Mouse (Mus musculus): ENCODE results near the gene Mapkapk3.
A peak's percentile ranks its signal among the peaks of the same experiment; 100 is the strongest.

Gene Mapkapk3

DNA sequence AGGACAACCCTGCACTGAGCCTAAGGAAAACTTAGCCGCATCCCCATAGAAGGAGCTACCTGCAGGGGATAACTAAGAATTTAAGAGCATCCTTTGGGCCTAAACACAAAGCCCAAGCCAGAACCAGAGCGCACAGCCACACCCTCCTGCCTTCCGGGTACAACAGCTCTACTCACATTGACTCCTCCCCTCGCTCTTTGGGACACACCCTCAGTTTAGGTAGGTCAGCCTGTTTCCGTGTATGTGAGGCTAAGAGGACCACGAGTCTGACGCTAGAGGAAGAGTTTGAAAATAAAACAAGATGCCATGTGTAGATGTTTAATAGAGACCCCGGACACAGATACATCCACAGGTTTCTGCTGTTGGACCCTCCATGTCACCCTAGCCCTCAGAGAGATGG lies 966 bp downstream of the Mapkapk3 start:
- no peak for DNase-seq (ENCODE audit: low read depth, low spot score)

DNA sequence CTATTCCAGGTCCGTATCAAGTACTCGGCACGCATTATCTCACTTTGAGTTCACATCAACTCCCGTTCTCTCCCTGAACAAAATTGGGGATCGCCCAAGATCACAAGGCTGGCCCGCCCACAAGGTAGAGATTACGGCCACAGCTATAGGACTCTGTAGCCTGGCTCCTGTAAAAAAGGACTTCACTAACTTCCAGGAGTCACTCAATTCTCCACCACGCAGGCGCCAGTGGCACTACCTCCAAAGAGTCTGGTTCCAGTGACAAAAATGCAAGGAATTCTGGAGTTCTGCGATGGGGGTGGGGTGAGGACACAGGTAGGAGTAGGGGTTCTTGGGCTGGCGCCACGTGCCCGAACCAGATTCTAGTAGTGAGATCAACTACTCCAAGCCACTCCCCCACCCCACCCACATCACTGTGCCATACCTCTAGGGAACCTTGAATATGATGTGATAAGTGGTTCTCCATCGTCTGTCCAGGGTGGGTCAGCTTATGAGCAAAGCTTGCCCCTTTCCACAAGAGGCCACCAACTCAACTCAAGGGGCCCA lies 1.5 kb downstream of the Mapkapk3 start:
- DNase-seq (ENCODE audit: low read depth, low spot score) = no peak

DNA sequence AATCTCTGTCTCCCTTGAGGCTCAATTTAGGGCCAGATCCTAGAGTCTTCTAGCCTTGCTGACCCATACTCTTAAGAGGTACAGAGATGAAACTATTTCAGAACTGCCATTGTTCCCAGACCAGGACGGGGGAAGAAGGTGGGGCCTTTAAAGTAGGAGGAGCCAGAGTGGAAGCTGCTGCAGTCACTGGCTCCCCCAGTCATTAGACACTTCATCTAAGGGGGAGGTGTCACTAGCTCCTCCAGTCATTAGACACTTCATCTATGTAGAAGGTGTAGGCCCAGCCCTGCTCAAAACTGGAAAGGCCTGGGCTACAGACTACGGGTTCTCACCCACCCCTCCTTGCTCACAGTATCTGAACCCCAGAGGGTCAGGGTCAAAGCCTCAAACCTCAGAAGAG lies 2.4 kb downstream of the Mapkapk3 start:
- no peak for DNase-seq (ENCODE audit: low read depth, low spot score)

DNA sequence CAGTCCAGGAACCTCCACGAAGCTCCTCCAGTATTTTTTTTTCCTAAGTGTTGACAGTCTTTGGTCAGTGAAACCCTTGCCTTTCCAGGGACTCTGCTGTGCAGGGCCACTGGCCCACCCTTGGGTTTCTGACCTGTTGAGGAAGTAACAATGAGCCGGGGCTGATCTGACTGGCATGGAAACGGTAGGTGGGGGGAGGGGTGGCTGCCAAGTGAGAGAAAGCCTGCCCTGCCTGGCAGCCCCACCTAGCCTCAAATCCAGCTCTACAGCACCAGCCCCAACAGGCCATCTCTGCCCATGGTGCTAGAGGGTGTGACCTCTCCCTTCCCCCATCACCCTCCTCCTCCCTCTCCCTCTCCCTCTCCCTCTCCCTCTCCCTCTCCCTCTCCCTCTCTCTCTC lies 4.7 kb downstream of the Mapkapk3 start:
- DNase-seq (ENCODE audit: low read depth, low spot score) = no peak

DNA sequence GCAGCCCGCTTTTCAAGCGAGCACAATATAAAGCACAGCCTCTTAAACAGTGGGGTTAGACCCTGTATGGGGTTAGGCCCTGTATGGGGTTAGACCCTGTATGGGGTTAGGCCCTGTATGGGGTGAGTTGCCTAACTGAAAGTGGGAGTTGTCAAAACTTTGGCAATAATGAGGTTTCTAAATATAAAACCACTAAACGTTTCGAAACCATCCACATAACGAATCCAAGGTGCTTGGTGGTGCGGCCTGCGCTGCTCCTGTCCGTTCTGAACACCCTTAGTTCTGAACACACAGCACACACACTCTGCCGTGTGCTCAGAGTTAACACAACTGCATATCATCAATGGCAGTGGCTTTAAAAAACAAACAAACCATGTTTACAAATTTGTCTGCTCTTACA lies 6.7 kb downstream of the Mapkapk3 start:
- DNase-seq (ENCODE audit: low read depth, low spot score) = no peak

DNA sequence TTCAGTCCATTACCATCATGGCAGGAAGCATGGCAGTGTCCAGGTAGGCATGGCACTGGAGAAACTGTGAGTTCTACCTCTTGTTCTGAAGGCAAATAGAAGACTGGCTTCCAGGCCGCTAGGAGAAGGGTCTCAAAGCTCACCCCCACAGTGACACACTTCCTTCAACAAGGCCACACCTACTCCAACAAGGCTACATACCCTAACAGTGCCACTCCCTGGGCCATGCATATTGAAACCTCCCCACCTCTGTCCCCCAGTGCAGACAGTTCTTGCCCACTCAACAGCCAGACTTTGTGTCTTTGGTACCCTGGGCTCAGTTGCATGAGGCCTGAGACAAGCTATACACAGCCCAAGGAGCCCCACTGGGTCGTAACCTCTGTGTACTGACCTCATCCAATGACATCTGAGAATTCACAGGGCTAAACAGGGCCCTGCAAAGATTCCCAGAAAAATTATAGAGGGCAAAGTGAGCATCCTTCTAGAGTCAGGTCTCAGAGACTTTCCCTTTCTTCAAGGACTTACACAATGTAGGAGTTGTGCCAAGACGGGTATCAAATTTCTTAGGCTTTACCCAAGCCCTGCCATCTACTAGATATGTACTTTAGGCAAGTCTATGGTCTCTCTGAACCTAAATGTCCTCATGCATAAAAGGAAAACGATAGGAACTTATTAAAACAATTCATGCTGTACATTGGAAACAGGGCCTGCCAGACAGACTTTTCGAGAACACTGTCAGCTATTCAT lies 8.3 kb downstream of the Mapkapk3 start:
- DNase-seq (ENCODE audit: low read depth, low spot score) = no peak

DNA sequence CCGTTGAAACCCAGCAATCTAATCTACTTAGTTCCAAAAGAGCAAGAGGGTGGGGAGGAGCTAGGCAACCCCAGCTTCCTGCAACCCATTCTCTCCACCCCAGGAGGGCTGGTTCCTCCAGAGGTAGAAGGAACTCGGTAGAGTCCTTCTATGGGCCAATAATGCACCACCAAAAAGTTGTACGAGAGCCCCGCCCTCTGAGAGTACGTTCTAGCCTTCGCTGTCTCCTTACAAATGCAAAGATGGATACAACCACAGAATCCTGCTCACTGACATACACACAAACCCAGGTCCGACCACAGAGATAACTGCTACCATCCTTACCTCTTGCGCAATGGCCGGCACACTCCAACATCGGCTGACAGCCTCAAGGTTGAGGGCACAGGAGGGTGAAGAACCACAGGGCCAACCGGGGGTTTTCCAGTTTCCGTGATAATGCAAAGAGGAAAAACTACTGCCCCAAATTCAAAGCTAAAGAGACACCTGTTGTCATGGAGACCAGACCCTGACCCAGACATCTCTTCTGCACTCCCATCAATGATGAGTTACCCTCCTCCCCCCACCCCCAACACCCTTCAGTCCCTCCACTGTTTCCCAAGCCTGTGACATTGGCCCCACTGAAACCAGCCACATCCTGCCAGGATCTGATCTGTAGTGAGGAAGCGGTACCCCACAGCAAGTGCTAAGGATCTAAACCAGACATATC lies 9.2 kb downstream of the Mapkapk3 start:
- no peak for DNase-seq (ENCODE audit: low read depth, low spot score)

DNA sequence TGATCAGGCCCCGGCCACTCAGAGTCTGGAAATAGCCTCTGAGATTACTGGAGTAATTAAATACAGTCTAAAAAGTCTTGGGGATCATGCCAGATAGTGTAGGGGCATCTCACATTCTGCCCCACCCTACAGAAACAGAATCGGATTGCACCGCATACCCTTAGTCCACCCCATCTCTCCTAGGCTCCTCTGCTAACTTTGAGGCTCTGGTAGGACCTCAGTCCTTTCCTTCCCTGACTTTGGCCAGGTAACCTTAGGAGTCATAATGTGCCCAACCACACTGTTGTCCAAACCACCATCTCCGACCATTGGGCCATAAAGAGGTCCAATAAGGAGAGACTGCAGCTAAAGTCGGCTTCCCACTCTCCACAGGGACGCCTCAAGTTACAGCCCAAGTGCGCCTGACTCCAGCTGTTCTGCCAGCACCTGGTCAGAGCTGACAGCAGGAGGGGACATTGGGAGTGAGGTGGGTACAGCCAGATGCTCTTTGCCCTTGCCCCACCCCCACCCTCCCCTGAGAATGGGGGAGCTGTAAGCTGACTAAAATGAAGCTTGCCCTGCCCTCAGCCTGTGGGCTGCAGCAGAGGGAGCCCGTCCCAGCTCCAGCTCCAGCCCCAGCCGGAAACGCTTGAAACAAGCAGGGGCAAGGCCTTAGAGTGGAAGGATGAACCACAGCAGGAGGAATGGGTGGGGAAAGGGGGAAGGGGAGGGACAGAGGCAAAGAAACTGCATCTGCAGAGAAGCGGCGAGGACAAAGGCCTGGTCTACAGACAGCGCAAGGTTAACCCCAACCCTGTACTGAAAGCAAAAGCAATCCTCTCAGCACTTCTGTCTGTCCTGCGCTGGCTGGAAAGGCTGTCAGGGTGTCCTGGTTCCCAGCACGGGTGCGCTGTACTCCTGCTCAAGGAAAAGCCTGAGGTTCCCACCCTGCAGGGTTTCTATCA lies 10.0 kb downstream of the Mapkapk3 start:
- peak; percentile 49 for DNase-seq (ENCODE audit: low read depth, low spot score)

DNA sequence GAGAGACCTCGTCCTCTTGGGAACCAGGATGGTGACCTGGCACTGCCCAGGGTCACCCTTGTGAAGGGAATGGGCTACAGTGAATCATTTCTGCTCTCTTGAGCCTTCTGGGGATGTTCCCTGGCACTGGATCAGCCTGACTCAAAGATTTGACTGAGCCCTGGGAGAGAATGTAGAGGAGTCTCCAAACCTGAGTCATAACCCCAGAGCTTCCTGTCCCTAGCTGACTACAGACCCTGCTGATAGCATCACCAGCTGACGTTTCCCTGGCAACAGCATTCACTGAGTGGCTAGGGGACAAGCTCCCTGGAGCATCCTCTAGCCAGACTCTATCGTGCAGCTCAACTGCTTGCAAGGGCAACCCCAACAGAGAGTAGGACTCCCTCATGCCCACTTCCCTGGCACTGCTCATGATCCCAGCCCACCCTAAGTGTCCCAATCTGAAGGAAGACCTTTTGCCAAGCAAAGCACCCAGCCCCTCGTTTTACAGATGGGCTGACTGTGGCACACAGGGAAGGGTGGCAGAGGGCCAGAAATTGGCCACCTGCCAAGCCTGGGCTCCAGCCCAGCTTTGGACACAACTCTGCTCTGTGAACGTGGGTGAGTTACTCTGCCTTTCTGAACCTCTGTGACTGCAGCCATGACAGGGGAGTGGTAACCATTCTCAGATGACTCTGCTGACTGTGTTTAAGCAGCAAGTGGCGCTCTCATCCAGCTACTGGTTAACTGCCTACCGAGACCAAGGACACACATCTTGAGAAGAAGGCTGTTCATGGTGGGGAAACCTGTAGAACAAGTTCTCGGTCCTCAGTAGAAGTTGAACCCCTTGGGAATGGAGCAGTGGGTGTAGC lies 10.9 kb downstream of the Mapkapk3 start:
- no peak for DNase-seq (ENCODE audit: low read depth, low spot score)

DNA sequence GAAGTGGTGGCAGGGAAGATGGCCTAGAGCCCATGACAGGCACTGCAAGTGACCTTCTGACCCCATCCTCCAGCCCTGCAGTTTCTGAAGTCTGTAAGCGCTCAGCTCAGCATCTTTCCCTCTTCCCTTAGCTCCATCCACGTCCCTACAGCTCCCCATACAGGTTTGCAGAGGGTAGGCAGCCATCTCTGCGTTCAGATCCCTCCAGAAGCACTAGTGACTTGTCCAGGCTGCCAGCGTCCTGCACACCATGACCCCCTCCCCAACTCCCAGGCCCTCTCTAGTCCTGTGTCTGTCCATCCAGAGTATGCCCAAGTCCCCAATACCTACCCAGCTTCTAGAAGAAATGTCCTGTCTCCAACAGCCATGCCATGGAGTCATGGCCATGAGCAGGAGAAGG lies 11.6 kb downstream of the Mapkapk3 start:
- no peak for DNase-seq (ENCODE audit: low read depth, low spot score)

DNA sequence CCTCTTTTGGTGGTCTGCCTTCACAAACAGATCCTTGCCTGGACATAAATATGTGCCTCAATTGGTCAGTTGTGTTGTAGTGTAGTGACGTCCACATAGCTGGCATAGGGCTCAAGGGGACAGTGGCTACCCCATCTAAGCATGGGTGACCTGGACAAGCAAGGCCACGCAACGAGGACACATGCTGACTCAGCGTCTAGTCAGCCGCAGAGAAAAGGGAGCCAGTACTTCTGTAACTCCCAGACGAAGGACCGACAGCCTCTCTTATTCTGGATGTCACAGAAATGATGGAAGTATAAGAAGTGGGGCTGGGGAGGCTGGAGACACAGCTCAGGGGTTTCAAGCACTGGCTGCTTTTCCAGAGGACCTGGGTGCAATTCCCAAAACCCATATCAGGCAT lies 12.1 kb downstream of the Mapkapk3 start:
- no peak for DNase-seq (ENCODE audit: low read depth, low spot score)

DNA sequence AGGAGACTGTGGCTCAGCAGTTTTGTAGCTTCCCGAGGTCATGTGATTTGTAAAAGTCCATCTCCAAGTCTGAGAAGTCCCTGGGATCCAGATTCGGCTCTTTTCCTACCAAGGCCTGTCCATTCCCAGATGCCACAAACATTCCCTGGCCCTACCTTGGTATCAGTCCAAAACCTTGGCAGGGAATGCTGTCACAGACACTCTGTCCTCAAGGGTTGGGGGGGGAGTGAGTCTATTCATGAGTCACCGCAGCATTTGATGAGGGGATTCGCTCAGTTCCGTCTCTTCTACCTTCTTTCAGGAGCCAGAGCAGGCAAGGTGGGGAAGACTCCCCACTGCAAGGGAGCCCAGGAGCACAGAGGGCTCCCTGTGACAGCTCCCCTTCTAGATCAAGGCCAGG lies 14.0 kb downstream of the Mapkapk3 start:
- DNase-seq (ENCODE audit: low read depth, low spot score) = no peak

DNA sequence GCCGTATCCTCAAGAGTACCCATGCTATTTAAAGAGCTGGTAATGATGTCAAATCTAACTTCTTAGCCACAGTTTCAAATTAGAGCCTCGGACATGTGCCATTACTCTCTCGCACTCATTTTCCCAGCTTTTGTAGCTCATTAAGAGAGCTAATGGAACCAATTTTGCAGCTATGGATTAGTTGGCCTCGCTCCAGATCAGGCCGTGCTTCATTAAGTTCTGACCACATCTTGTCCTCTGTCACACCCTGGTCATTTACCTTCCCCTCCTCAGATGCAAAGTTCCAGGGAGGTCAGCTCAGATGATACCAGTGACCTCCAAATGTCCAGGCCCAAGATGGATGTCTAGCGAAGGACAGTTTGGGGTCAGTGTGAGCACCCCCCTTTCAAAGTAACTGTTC lies 14.9 kb downstream of the Mapkapk3 start:
- DNase-seq (ENCODE audit: low read depth, low spot score) = no peak

DNA sequence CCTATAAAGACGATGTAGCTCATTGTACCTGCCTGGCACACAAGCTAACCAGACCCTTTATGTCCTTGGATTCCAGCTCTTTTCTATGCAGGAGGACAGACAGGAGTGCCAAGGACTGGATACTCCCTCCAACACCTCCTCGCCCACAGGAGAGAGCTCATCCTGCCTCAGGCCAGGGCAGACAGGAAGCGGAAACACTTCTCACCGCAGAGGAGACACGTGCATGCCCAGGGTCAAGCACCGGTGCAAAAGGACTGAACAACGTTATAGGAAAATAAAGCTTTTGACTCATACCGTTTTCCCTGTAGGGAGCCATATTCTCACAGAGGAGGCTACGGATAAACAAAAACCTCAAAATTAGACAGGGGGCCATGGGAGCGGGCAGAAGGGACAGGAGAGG lies 16.5 kb downstream of the Mapkapk3 start:
- DNase-seq (ENCODE audit: low read depth, low spot score) = no peak

DNA sequence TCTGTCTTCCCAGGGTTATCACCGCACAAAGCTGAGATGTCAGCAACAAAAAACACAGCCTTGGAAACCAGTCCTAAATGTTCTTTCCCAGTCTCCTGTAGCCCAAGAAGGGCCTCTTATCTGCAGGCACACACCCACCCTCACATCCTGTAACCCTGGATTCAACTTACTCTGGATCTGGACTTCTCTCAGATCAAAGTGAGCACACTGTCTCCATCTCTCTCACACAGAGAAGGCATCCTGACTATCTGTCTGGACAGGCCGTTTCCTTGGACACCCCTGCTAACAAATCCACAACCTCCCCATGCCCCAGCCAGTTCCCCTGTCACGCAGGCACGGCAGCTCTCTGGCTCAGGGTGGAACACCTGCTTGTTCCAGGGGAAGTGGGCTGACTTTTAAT lies 17.4 kb downstream of the Mapkapk3 start:
- DNase-seq (ENCODE audit: low read depth, low spot score) = no peak

DNA sequence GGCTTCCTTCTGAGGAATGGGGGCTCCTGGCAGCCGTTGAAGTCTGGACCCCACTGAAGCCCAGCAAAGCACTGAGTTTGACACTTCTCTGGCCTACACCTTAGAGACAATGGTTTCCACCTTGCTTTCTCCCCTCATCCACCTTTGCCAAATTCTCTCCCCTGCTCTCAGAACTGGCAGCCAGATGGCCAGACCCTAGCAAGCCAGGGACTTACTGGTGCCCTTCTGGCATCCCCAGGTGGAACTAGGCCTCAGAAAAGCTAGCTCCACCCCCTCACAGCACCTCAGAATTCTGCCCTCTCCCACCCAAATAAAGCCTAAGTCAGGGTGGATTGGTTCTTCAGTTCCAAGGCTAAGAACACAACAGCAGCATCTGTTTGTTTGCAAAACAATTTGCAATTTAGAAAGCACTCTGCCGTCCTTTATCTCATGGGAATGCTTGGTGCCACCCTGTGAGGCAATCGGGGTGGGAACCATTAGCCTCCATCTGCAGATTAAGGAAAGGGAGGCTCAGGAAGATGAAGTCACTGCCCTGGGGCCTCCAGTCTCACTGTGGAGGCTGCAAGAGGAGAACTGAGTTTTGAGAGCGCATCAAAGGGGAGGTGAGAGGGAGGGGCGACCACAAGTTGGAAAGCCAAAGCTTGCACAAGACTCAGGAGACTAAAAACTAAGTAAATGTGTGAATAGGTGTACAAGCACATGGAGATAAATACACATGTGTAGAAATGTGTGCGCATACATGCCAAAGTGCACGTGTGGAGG lies 18.3 kb downstream of the Mapkapk3 start:
- DNase-seq (ENCODE audit: low read depth, low spot score) = no peak

DNA sequence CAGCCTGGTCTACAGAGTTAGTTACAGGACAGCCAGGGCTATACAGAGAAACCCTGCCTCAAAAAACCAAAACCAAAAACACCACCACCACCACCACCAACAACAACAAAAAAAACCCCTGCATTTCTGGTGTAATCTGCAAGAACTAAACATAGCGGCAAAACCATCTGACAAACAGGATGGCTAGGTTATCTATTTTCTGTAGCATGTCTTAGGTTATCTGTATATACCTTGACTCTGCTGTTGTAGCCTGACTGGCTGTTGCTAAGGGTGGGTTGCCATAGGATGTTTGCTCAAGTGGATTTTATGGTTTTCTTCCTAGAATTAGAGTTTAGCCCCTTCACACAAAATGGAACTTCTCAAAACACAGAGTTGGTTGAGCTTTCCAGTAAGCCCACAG lies 19.9 kb downstream of the Mapkapk3 start:
- DNase-seq (ENCODE audit: low read depth, low spot score) = no peak

DNA sequence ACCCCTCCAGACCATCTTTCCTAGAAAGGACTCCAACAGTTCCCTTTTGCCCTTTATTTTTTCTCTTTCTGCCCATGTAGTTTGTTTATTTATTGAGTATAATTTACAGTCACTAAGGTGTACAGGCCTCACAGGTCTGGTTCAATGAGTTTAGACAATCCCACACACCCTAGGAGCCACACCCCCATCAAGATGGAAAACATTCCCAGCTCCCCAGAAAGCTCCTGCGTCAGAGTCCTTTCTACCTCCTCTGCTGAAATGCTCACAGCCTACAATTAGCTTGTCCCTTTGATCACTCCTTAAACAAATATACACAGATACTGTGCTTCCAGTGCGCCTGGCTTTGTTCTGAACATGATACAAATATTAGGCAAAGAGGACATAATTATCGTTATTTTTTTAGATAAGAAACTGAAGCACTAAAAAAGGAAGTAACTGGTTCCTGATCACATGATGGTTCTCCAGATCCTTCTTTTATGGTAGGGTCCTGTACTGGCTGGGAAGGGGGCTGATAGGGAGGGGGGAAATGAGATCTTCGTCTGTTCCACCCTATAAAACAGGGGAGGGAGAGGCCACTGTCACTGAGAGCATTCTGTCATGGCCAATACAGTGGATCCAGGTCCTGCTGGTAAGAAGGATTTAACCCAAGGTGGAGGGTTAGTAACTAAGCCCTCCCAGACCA lies 21.8 kb downstream of the Mapkapk3 start:
- no peak for DNase-seq (ENCODE audit: low read depth, low spot score)

DNA sequence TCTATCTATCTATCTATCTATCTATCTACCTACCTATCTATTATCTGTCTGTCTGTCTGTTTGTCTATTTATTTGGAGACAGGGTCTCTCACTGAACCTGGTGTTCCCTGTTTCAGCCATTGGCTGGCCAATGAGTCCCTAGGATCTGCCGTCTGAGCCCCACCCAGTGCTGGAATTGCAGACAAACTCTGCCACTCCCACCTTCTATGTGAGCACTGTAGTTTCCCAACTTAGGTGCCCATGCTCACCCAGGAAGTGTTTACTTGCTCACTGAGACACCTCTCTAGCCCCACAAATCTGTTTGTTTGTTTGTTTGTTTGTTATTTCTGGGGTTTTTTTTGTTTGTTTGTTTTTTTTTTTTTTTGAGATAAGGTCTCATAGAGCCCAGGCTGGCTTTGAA lies 22.6 kb downstream of the Mapkapk3 start:
- DNase-seq (ENCODE audit: low read depth, low spot score) = no peak

DNA sequence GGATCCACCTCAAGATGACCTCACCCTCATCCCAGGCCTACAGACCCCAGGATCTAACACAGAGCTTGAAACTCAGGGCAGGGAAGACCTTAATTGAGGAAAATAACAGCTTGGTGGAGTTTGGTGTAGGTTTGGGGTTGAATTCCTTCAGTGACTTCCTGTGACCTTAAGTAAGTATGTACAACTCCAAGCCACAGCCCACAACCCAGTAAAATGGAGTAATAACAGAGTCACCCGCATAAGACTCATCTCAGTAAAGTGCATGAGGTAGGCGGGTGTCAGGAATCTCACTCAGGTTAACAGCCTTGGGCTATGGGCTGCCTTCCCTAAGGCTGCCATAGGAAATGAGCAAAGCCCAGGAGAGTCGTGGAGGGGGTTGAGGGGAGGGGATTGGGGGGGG lies 24.9 kb downstream of the Mapkapk3 start:
- DNase-seq (ENCODE audit: low read depth, low spot score) = no peak

All from forelimb bud, embryonic 11.5 days (tissue).